Mouse (Mus musculus) kidney, postnatal 14 days (tissue): Measurements from ENCODE around the gene Gm20388.
"Not testable (repeated sequence)": the region's sequence is repeated elsewhere in the genome, so short reads cannot be mapped to it uniquely, and the experiment has no call there.

ENCODE experiments used
- DNase-seq: peaks from one replicate; pipeline ENCODE4 v3.0.0; 2022; ENCODE audit warnings: mixed read lengths

Gene Gm20388

GRCm38 (mm10) chr8:123631746-123632145, 3721.1 kb downstream of the Gm20388 start:
- not testable (repeated sequence) for DNase-seq

DNA sequence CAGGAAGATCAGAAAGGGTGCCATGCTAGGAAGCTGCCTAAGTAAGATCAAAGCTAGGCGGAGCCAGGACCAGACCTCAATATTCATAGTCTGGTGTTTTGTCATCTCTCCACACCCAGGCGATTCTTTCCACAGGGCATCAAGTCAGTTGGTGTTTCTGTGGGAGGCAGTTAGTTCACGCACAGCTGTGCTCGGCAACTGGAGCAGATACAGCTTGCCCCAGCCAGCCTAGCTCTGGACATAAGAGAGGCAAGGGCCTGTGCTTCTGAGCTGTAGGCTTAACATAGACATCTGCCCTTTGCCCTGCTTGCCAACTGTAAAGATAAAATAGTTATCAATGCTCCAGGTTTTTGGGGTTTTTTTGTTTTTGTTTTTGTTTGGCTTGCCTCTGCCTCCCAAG, 3721.6 kb downstream of the Gm20388 start:
- no peak for DNase-seq

DNA sequence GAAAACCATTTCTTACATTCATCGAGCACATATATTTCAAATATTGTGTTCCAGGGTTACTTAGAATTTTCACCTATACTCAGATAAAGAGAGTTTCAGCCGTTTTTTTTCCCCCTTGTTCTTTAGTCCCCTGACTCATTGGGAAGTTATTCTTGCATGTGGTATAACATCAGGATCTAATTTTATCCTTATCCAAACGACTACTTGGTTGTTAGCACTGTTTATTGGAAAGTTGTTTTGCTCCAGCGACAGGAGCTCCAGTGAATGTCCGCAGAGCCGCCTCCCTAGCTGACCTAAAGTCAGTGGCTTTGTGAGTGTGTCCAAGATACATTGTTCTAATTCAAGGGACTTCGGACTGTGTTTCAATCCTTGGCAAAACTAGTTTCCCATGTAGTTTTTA, 3723.2 kb downstream of the Gm20388 start:
- no peak for DNase-seq

DNA sequence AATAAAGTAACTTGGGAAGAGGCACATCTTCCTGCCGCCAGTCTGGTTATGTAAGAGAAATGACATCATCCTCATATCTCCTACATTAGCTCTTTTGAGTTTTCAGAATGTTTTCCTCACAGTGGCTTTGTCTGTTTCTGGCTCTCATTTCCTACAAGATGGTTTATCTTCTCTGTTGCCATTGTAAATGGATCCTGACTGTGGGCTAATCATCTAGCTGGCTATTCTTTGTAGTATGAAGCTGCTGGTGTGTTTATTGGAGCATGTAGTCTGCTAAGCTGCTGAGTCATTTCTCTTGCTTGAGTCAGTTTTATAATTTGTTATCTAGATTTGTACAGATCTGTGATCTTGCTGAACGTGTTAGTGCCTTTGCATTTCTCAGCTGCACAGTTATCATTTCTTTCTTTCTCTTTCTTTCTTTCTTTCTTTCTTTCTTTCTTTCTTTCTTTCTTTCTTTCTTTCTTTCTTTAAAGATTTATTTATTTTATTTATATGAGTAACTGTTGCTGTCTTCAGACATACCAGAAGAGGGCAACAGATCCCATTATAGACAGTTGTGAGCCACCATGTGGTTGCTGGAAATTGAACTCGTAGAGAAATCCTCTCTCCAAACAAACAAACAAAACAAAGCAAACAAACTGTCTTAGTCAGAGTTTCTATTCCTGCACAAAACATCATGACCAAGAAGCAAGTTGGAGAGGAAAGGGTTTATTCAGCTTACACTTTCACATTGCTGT, 3723.9 kb downstream of the Gm20388 start:
- DNase-seq: no peak

DNA sequence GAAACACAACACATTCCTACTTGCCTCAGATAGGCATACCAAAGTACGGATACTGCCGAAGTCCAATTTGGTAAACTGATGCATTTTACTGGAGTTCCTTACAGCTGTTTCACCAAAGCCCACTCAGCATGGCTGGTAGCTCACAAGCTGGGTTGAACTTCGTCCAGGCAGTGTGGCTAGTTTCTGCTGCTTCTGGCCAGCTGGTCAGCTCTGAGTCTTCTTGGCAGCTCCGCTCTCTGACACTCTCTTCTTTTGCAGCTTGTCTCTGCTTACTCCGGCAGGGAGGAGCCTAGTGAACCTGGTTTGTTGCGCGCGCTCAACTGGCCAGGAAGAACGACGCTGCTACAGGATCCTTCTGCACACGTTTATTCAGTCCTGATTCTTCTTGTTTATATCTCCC, 3725.0 kb downstream of the Gm20388 start:
- no peak for DNase-seq

GRCm38 (mm10) chr8:123643330-123644051, 3732.8 kb downstream of the Gm20388 start:
- peak; percentile 68 for DNase-seq

- DNase-seq: peak; percentile 53
Measured at GRCm38 (mm10) chr8:123645229-123645628, 3734.6 kb downstream of the Gm20388 start.

- DNase-seq: peak; percentile 34
Measured at GRCm38 (mm10) chr8:123648245-123649170, 3737.9 kb downstream of the Gm20388 start.

DNA sequence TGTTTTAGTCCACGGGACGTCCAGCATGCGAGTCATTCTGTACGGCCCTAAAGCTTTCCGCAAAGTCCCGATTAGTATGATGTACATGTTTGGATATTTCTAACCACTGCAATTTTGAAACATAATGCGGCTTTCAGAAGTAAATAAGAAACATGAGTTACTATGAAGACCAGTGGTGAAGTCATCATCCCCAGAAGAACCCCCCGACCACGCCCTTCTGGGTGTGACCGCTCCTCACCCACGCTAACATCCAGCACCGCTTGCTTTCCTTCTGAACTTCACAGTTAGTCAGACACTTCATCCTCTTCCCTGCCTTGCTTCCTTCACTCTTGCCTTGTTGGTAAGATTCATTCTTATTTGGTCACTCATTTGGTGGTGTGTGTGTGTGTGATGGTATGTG, 3738.8 kb downstream of the Gm20388 start:
- DNase-seq: no peak

DNA sequence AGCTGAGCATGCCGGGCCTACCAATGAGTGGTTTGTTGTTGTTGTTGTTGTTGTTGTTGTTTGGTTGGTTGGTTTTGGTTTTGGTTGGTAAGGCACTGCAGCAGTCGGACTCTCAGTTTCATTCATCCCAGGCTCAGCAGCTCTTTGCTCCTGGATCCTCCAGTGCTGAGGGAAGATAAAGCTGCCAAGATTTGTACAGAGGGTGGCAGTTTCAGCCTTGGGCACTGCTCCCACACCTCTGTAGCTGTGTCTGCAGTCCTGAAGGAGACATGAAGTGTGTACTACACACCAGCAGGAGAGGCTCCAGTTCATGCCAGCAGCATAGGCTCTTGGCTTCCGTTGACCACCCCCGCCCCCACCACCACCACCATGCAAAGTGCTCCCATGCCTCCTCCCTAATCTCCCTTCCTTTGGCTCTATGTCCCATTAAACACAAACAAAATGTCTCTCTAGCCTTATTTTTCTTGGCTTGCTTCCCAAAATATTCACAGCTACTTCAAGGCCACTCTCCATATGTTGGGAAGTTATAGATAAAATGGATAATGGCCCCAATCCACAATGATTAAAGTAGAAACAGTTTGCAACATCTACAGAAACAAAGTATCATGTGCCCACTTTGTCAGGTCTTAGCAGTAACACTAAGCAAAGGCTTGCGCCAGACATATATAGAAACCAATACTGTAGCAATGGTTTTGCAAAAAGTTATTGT, 3740.9 kb downstream of the Gm20388 start:
- no peak for DNase-seq

GRCm38 (mm10) chr8:123652641-123653040, 3742.0 kb downstream of the Gm20388 start:
- DNase-seq: no peak

DNA sequence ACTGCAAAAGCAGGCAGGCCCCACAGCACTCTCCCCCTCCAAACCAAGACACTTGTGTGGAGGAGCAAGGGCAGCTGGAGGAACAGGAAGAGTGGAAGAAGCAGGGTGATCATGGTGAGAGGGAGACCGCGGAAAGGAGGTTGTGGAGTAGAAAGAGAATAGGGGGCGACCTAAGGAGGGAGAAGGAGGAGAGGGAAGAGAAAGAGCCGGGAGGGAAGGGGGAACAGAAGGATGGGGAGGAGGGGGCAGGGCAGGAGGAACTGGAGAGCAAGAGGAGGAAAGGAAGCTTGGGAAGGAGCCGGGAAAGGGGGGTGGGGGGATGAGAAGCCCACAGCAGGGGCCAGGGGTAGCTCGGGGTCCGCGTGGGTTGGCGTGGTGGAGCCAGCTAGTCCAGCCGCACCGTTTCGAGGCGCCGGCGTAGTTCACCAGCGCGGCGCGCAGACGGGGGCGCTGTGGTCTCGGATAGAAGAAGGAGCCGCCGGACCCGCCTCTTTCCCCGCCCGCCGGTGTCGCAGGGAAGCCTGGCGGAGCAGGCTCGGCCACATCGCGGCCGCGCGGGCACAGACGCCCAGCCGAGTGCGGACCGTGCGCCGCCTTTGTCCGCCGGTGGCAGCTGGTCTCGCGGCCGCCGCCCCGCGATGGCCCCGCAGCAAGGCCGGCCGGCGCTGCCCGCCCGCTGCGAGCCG, 3742.8 kb downstream of the Gm20388 start, which contains the start of gene Rhou:
Rhou (plus strand) TSS at position 622 of the 686 bp plus-strand sequence.
- peak; percentile 94 for DNase-seq

GRCm38 (mm10) chr8:123653994-123654569, 3743.4 kb downstream of the Gm20388 start:
- peak; percentile 63 for DNase-seq

GRCm38 (mm10) chr8:123654763-123655162, 3744.1 kb downstream of the Gm20388 start:
- DNase-seq: no peak

- DNase-seq: no peak
Measured at GRCm38 (mm10) chr8:123655351-123655779, 3744.7 kb downstream of the Gm20388 start.

DNA sequence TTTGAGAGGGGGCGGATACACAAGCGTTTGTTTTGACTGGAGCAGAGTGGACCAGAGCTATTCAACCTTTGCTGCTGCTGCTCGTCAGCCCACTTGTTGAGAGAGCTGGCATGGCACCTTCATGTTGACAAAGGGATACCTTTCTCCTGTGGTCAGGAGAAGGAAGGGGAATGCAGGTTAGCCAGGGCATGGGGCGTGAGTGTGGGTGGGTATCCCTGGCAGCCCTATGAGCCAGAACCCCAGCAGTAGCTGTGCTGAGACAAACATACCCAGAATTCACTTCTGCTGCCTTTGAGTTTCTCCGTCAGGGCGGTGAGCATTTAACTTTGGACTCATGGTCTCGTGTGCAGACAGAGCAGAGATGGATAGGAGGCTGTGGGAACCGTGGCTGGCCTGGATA, 3747.2 kb downstream of the Gm20388 start:
- DNase-seq: no peak

GRCm38 (mm10) chr8:123659469-123660057, 3748.9 kb downstream of the Gm20388 start:
- no peak for DNase-seq

GRCm38 (mm10) chr8:123661515-123661914, 3750.9 kb downstream of the Gm20388 start:
- no peak for DNase-seq

- no peak for DNase-seq
Measured at GRCm38 (mm10) chr8:123665580-123665979, 3754.9 kb downstream of the Gm20388 start.

DNA sequence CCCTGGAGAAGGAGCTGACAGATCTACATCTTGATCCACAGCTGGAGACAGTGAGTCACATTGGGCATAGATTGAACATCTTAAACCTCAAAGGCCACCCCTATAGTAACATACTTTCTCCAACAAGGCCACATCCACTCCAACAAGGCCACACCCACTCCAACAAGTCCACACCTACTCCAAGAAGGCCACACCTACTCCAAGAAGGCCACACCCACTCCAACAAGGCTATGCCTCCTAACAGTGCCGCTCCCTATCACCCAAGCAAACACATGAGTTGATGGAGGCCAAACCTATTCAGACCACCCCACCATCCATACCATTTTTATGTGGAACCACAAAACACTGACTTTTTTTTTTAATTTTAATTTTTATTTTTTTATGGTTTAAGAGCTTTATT, 3756.2 kb downstream of the Gm20388 start:
- DNase-seq: no peak

GRCm38 (mm10) chr8:123668681-123669080, 3758.0 kb downstream of the Gm20388 start:
- DNase-seq: no peak
